Mouse (Mus musculus): ENCODE measurements at regions not wholly inside any gene's neighbourhood (a gene's known extent, or its start where the extent isn't known, plus 50 kb on each side); places are given as distances from the start of the nearest gene placed in this dataset.
"Not testable (repeated sequence)": the region's sequence is repeated elsewhere in the genome, so short reads cannot be mapped to it uniquely, and the experiment has no call there.

GRCm38 (mm10) chr3:80099625-80100024 is 215.3 kb downstream of the Fam198b start:
- no peak for DNase-seq (ENCODE audit: low spot score)
- no peaks in the 10 kb centered on the region for H3K27me3 ChIP-seq (ENCODE audit: low read depth, poor library complexity, severe bottlenecking)
- no peaks in the 10 kb centered on the region for H3K9me3 ChIP-seq (replicated peaks)
- no peak overlapping the region for H3K27ac ChIP-seq (replicated peaks)
- WGBS, result 91% methylated on average over 3 of the region's 3 CpGs
- no peaks in the 10 kb centered on the region for H3K4me1 ChIP-seq
- no peaks in the 10 kb centered on the region for H3K36me3 ChIP-seq
- no peak overlapping the region for H3K4me3 ChIP-seq

GRCm38 (mm10) chr3:80120177-80120736 is 235.9 kb downstream of the Fam198b start:
- Histone ChIP-seq H3K4me3 (no peak overlapping the region), H3K27ac (replicated peaks) (no peak overlapping the region), H3K36me3 (no peaks in the 10 kb centered on the region), H3K9me3 (replicated peaks) (no peaks in the 10 kb centered on the region), H3K27me3 (ENCODE audit: low read depth, poor library complexity, severe bottlenecking) (no peaks in the 10 kb centered on the region), H3K4me1 (no peaks in the 10 kb centered on the region)
- no peak for DNase-seq (ENCODE audit: low spot score)
- 65% methylated on average over 1 of the region's 1 CpGs for WGBS

- DNase-seq (ENCODE audit: low spot score), result no peak
- Histone ChIP-seq H3K4me1 (no peaks in the 10 kb centered on the region), H3K4me3 (no peak overlapping the region), H3K36me3 (no peaks in the 10 kb centered on the region), H3K9me3 (replicated peaks) (no peaks in the 10 kb centered on the region), H3K27ac (replicated peaks) (no peak overlapping the region), H3K27me3 (ENCODE audit: low read depth, poor library complexity, severe bottlenecking) (no peaks in the 10 kb centered on the region)
- WGBS, result 88% methylated on average over 6 of the region's 6 CpGs
Observed at GRCm38 (mm10) chr3:80123666-80124065, 239.3 kb downstream of the Fam198b start.

GRCm38 (mm10) chr3:80124621-80125020 is 240.3 kb downstream of the Fam198b start:
- Histone ChIP-seq H3K27me3 (ENCODE audit: low read depth, poor library complexity, severe bottlenecking) (no peaks in the 10 kb centered on the region), H3K4me1 (no peaks in the 10 kb centered on the region), H3K9me3 (replicated peaks) (no peaks in the 10 kb centered on the region), H3K27ac (replicated peaks) (no peak overlapping the region), H3K4me3 (no peak overlapping the region), H3K36me3 (no peaks in the 10 kb centered on the region)
- no peak for DNase-seq (ENCODE audit: low spot score)
- WGBS, result 90% methylated on average over 8 of the region's 8 CpGs

- Histone ChIP-seq H3K27me3 (ENCODE audit: low read depth, poor library complexity, severe bottlenecking) (no peaks in the 10 kb centered on the region), H3K4me3 (no peak overlapping the region), H3K4me1 (no peaks in the 10 kb centered on the region), H3K27ac (replicated peaks) (no peak overlapping the region), H3K36me3 (no peaks in the 10 kb centered on the region), H3K9me3 (replicated peaks) (no peaks in the 10 kb centered on the region)
- WGBS, result 80% methylated on average over 1 of the region's 1 CpGs
- DNase-seq (ENCODE audit: low spot score), result no peak
Observed at GRCm38 (mm10) chr3:80141697-80142096, 257.4 kb downstream of the Fam198b start.

GRCm38 (mm10) chr3:80160473-80160872 is 276.1 kb downstream of the Fam198b start:
- no peak for DNase-seq (ENCODE audit: low spot score)
- H3K27me3 ChIP-seq (ENCODE audit: low read depth, poor library complexity, severe bottlenecking), result no peaks in the 10 kb centered on the region
- H3K27ac ChIP-seq (replicated peaks), result no peak overlapping the region
- H3K4me3 ChIP-seq, result no peak overlapping the region
- H3K36me3 ChIP-seq, result no peaks in the 10 kb centered on the region
- WGBS, result 89% methylated on average over 2 of the region's 2 CpGs
- H3K9me3 ChIP-seq (replicated peaks), result no peaks in the 10 kb centered on the region
- no peaks in the 10 kb centered on the region for H3K4me1 ChIP-seq

- no peak overlapping the region for H3K4me3 ChIP-seq
- no peak overlapping the region for H3K27ac ChIP-seq (replicated peaks)
- DNase-seq (ENCODE audit: low spot score), result no peak
- 71% methylated on average over 2 of the region's 2 CpGs for WGBS
- no peaks in the 10 kb centered on the region for H3K36me3 ChIP-seq
- peaks cover 5% of the 10 kb centered on the region for H3K4me1 ChIP-seq
- no peaks in the 10 kb centered on the region for H3K9me3 ChIP-seq (replicated peaks)
- H3K27me3 ChIP-seq (ENCODE audit: low read depth, poor library complexity, severe bottlenecking), result no peaks in the 10 kb centered on the region
Observed at GRCm38 (mm10) chr3:80181749-80182148, 297.4 kb downstream of the Fam198b start.

GRCm38 (mm10) chr3:80182161-80182560 is 297.8 kb downstream of the Fam198b start:
- H3K36me3 ChIP-seq; H3K4me3 ChIP-seq; DNase-seq (ENCODE audit: low spot score); H3K27me3 ChIP-seq (ENCODE audit: low read depth, poor library complexity, severe bottlenecking); H3K27ac ChIP-seq (replicated peaks); H3K4me1 ChIP-seq; H3K9me3 ChIP-seq (replicated peaks): not testable (repeated sequence)
- WGBS, result 57% methylated on average over 2 of the region's 2 CpGs

- 85% methylated on average over 5 of the region's 5 CpGs for WGBS
- Histone ChIP-seq H3K4me3 (no peak overlapping the region), H3K27ac (replicated peaks) (no peak overlapping the region), H3K27me3 (ENCODE audit: low read depth, poor library complexity, severe bottlenecking) (no peaks in the 10 kb centered on the region), H3K36me3 (no peaks in the 10 kb centered on the region), H3K9me3 (replicated peaks) (no peaks in the 10 kb centered on the region), H3K4me1 (no peaks in the 10 kb centered on the region)
- no peak for DNase-seq (ENCODE audit: low spot score)
Observed at GRCm38 (mm10) chr3:80187406-80187805, 303.1 kb downstream of the Fam198b start.

GRCm38 (mm10) chr3:80200904-80201303 is 316.6 kb downstream of the Fam198b start:
- Histone ChIP-seq H3K9me3 (replicated peaks) (no peaks in the 10 kb centered on the region), H3K4me1 (peaks cover 9% of the 10 kb centered on the region), H3K27me3 (ENCODE audit: low read depth, poor library complexity, severe bottlenecking) (no peaks in the 10 kb centered on the region), H3K27ac (replicated peaks) (no peak overlapping the region), H3K4me3 (no peak overlapping the region), H3K36me3 (no peaks in the 10 kb centered on the region)
- DNase-seq (ENCODE audit: low spot score), result no peak
- WGBS, result 90% methylated on average over 2 of the region's 2 CpGs

- no peaks in the 10 kb centered on the region for H3K9me3 ChIP-seq (replicated peaks)
- H3K4me1 ChIP-seq, result peaks cover 13% of the 10 kb centered on the region
- H3K4me3 ChIP-seq, result no peak overlapping the region
- no peaks in the 10 kb centered on the region for H3K36me3 ChIP-seq
- no peaks in the 10 kb centered on the region for H3K27me3 ChIP-seq (ENCODE audit: low read depth, poor library complexity, severe bottlenecking)
- H3K27ac ChIP-seq (replicated peaks), result no peak overlapping the region
- WGBS, result 56% methylated on average over 1 of the region's 1 CpGs
- no peak for DNase-seq (ENCODE audit: low spot score)
Observed at GRCm38 (mm10) chr3:80204821-80205220, 320.5 kb downstream of the Fam198b start.

- H3K9me3 ChIP-seq (replicated peaks), result no peaks in the 10 kb centered on the region
- H3K4me1 ChIP-seq, result peaks cover 13% of the 10 kb centered on the region
- H3K4me3 ChIP-seq, result no peak overlapping the region
- H3K27me3 ChIP-seq (ENCODE audit: low read depth, poor library complexity, severe bottlenecking), result no peaks in the 10 kb centered on the region
- DNase-seq (ENCODE audit: low spot score), result no peak
- no peak overlapping the region for H3K27ac ChIP-seq (replicated peaks)
- H3K36me3 ChIP-seq, result no peaks in the 10 kb centered on the region
- 77% methylated on average over 6 of the region's 6 CpGs for WGBS
Observed at GRCm38 (mm10) chr3:80205351-80205750, 321.0 kb downstream of the Fam198b start.

GRCm38 (mm10) chr3:80207022-80207421 is 322.7 kb downstream of the Fam198b start:
- Histone ChIP-seq H3K36me3 (no peaks in the 10 kb centered on the region), H3K4me3 (no peak overlapping the region), H3K9me3 (replicated peaks) (no peaks in the 10 kb centered on the region), H3K4me1 (peaks cover 13% of the 10 kb centered on the region), H3K27ac (replicated peaks) (no peak overlapping the region), H3K27me3 (ENCODE audit: low read depth, poor library complexity, severe bottlenecking) (no peaks in the 10 kb centered on the region)
- DNase-seq (ENCODE audit: low spot score), result no peak
- WGBS, result 45% methylated on average over 1 of the region's 1 CpGs

- Histone ChIP-seq H3K27ac (replicated peaks) (no peak overlapping the region), H3K27me3 (ENCODE audit: low read depth, poor library complexity, severe bottlenecking) (no peaks in the 10 kb centered on the region), H3K9me3 (replicated peaks) (no peaks in the 10 kb centered on the region), H3K36me3 (no peaks in the 10 kb centered on the region), H3K4me3 (no peak overlapping the region), H3K4me1 (peaks cover 13% of the 10 kb centered on the region)
- 94% methylated on average over 2 of the region's 2 CpGs for WGBS
- no peak for DNase-seq (ENCODE audit: low spot score)
Observed at GRCm38 (mm10) chr3:80208028-80208427, 323.7 kb downstream of the Fam198b start.
